Mouse (Mus musculus): Measurements from ENCODE around the gene Sycn.

DNA sequence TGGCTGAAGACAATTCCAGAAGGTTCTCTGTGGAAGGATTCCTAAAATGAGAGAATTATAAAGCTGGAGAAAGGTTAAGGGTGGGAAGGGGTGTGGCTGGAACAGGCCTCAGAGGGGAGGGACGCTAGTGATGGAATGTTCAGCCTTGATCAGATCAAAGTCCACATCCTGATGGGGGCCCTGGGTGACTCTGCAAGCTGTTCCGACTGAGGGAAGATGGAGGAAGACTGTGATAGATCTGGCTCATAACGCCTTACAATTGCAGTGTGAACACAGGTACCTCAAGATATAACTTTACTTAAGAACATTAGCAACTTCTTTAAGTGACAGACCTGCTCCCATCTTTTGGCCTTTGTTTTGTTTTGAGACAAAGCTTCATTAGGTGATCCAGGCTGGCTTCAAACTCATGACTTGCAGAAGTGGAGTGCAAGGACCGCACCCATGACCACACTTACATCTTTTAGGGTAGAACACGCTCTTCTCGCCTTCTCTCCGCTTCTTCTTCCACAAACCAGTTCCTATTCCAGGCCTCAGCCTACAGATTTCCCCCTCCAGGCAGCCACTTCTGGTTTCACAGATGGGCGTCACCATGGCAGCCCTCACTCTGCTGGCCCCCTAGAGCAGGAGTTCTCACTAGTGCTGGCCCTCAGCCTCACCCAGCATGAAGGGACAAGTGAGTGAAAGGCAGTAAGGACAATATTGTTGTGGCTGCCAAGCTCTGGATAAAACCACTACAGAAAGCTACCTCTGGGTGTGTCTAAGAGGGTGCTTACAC, 43.1 kb downstream of the Sycn start:
- TF ChIP-seq POLR2A (IDR thresholded peaks at IDR 0.05; ENCODE audit: control insufficient read depth, low read depth, low read length), result no peak
- TF ChIP-seq CTCF (IDR thresholded peaks at IDR 0.05; ENCODE audit: control insufficient read depth, insufficient read depth, insufficient replicate concordance, low read depth, low read length), result no peak
